Mouse (Mus musculus) MEL (cell line): Measurements from ENCODE around the gene Gm9508. TPM values are rescaled to one million over a fixed set of nuclear protein-coding genes. Genes with fewer than 3 reads are reported as not detected.

Source experiments
- DNase-seq: peaks from one replicate; pipeline ENCODE4 v3.0.0; 2011; ENCODE audit warnings: low read depth, low spot score
- H3K27ac ChIP-seq: 2 replicates; pipeline ENCODE4 v1.5.1; 2012; ENCODE audit warnings: low read depth, mild to moderate bottlenecking, control low read depth, low read length, moderate library complexity; ENCODE audit not compliant: control insufficient read depth
- H3K27me3 ChIP-seq, 2 experiments: fragments of 150-350 bp in 1 of 2; sonication (generic) in 1 of 2; 2 replicates each; pipeline ENCODE4 v1.6.1; 2012; ENCODE audit warnings: low read length in 2 of 2, mild to moderate bottlenecking in 2 of 2, improper control_type of control experiment in 1 of 2, moderate library complexity in 1 of 2; ENCODE audit not compliant: insufficient read depth in 2 of 2, control insufficient read depth in 1 of 2
- H3K36me3 ChIP-seq, 2 experiments: 2 replicates each; pipeline ENCODE4 v1.6.1; 2012 to 2014; ENCODE audit warnings: low read length in 2 of 2, improper control_type of control experiment in 1 of 2, inconsistent platforms in 1 of 2, mild to moderate bottlenecking in 1 of 2; ENCODE audit not compliant: insufficient read depth in 2 of 2, control insufficient read depth in 1 of 2
- H3K4me1 ChIP-seq, 2 experiments: fragments of 150-350 bp in 1 of 2; sonication (generic) in 1 of 2; 2 replicates each; pipeline ENCODE4 v1.6.1; 2012; ENCODE audit warnings: low read length in 2 of 2, improper control_type of control experiment in 1 of 2, mild to moderate bottlenecking in 1 of 2; ENCODE audit not compliant: insufficient read depth in 2 of 2, control insufficient read depth in 1 of 2
- H3K4me3 ChIP-seq, 2 experiments: fragments of 150-350 bp in 1 of 2; sonication (generic) in 1 of 2; 2 replicates each; pipeline ENCODE4 v1.5.1; 2012; ENCODE audit warnings: low read depth in 2 of 2, low read length in 2 of 2, mild to moderate bottlenecking in 2 of 2, moderate library complexity in 2 of 2, control low read depth in 1 of 2, improper control_type of control experiment in 1 of 2; ENCODE audit not compliant: control insufficient read depth in 1 of 2, insufficient read depth in 1 of 2
- H3K79me2 ChIP-seq: 2 replicates; pipeline ENCODE4 v1.6.1; 2012; ENCODE audit warnings: mild to moderate bottlenecking, low read length, moderate library complexity; ENCODE audit not compliant: control insufficient read depth, poor library complexity, insufficient read depth
- H3K9ac ChIP-seq: 2 replicates; pipeline ENCODE4 v1.6.1; 2012; ENCODE audit warnings: low read depth, mild to moderate bottlenecking, control low read depth, low read length, moderate library complexity; ENCODE audit not compliant: control insufficient read depth, poor library complexity, severe bottlenecking
- H3K9me3 ChIP-seq: fragments of 150-350 bp; sonication (generic); replicated peaks from 2 replicates; pipeline ENCODE4 v1.6.1; 2012; ENCODE audit warnings: mild to moderate bottlenecking, low read length, improper control_type of control experiment, moderate library complexity; ENCODE audit not compliant: insufficient read depth
- E2F4 ChIP-seq: IDR thresholded peaks from 2 replicates; pipeline ENCODE4 v1.6.1; 2011; ENCODE audit warnings: low read depth, low read length, improper control_type of control experiment, borderline replicate concordance
- ELF1 ChIP-seq: IDR thresholded peaks from 2 replicates; pipeline ENCODE4 v1.6.1; 2014; ENCODE audit warnings: low read depth, mild to moderate bottlenecking, inconsistent platforms, low read length, improper control_type of control experiment, moderate library complexity
- GABPA ChIP-seq: IDR thresholded peaks from 2 replicates; pipeline ENCODE4 v1.6.1; 2012; ENCODE audit warnings: low read depth, mild to moderate bottlenecking, inconsistent platforms, low read length, improper control_type of control experiment, moderate library complexity
- GATA1 ChIP-seq: IDR thresholded peaks from 2 replicates; pipeline ENCODE4 v1.6.1; 2011; ENCODE audit warnings: low read depth, low read length, improper control_type of control experiment
- HCFC1 ChIP-seq: IDR thresholded peaks from 2 replicates; pipeline ENCODE4 v1.6.1; 2012; ENCODE audit warnings: low read depth, mild to moderate bottlenecking, inconsistent platforms, low read length, improper control_type of control experiment, moderate library complexity
- JUND ChIP-seq: IDR thresholded peaks from 2 replicates; pipeline ENCODE4 v1.6.1; 2011; ENCODE audit warnings: low read depth, mild to moderate bottlenecking, improper control_type of control experiment, low read length
- KAT2A ChIP-seq: conservative IDR thresholded peaks from 2 replicates; pipeline ENCODE4 v1.6.1; 2012; ENCODE audit warnings: low read depth, low read length, improper control_type of control experiment, inconsistent platforms
- MEF2A ChIP-seq: IDR thresholded peaks from 2 replicates; pipeline ENCODE4 v1.6.1; 2014; ENCODE audit warnings: low read depth, mild to moderate bottlenecking, inconsistent platforms, low read length, improper control_type of control experiment; ENCODE audit not compliant: poor library complexity, insufficient replicate concordance, severe bottlenecking; ENCODE audit errors: extremely low read depth
- MXI1 ChIP-seq: IDR thresholded peaks from 2 replicates; pipeline ENCODE4 v1.6.1; 2011; ENCODE audit warnings: mild to moderate bottlenecking, low read depth, low read length, improper control_type of control experiment
- MYB ChIP-seq: IDR thresholded peaks from 2 replicates; pipeline ENCODE4 v1.6.1; 2011; ENCODE audit warnings: mild to moderate bottlenecking, low read depth, low read length, improper control_type of control experiment
- MYC ChIP-seq: IDR thresholded peaks from 2 replicates; pipeline ENCODE4 v1.6.1; 2011; ENCODE audit warnings: low read depth, mild to moderate bottlenecking, low read length, improper control_type of control experiment, moderate library complexity
- NELFE ChIP-seq: IDR thresholded peaks from 2 replicates; pipeline ENCODE4 v1.6.1; 2011; ENCODE audit warnings: low read depth, low read length, improper control_type of control experiment
- NRF1 ChIP-seq: IDR thresholded peaks from 2 replicates; pipeline ENCODE4 v1.6.1; 2014; ENCODE audit warnings: low read depth, mild to moderate bottlenecking, inconsistent platforms, low read length, improper control_type of control experiment, moderate library complexity; ENCODE audit not compliant: poor library complexity, insufficient read depth, severe bottlenecking
- POLR2AphosphoS2 ChIP-seq: IDR thresholded peaks from 2 replicates; pipeline ENCODE4 v1.6.1; 2011; ENCODE audit warnings: low read length, improper control_type of control experiment
- POLR2AphosphoS5 ChIP-seq: IDR thresholded peaks from 2 replicates; pipeline ENCODE4 v1.6.1; 2012; ENCODE audit warnings: low read depth, borderline replicate concordance, mild to moderate bottlenecking, inconsistent platforms, low read length, moderate library complexity, mixed read lengths
- TBP ChIP-seq: IDR thresholded peaks from 2 replicates; pipeline ENCODE4 v1.8.0; 2011; ENCODE audit warnings: low read depth, low read length, improper control_type of control experiment
- TCF12 ChIP-seq: IDR thresholded peaks from 2 replicates; pipeline ENCODE4 v1.6.1; 2014; ENCODE audit warnings: low read depth, mild to moderate bottlenecking, inconsistent platforms, low read length, improper control_type of control experiment, moderate library complexity
- USF2 ChIP-seq, 2 experiments: IDR thresholded peaks; 2 replicates each; pipeline ENCODE4 v1.6.1; 2011 to 2012; ENCODE audit warnings: improper control_type of control experiment in 2 of 2, low read length in 2 of 2, borderline replicate concordance in 1 of 2, inconsistent platforms in 1 of 2, low read depth in 1 of 2, mild to moderate bottlenecking in 1 of 2; ENCODE audit not compliant: insufficient read depth in 1 of 2
- polyA plus RNA-seq, 2 experiments: library from polyadenylated mRNA; stranded (reverse) in 1 of 2; unstranded in 1 of 2; fragments of >175 nt in 1 of 2; fragments of >200 nt in 1 of 2; gene quantifications; 2 replicates each; pipeline versions ENCODE4 v1.2.1 to v1.2.4; 2012; ENCODE audit warnings: low replicate concordance in 2 of 2, low read depth in 1 of 2; ENCODE audit not compliant: insufficient read length in 2 of 2, insufficient read depth in 1 of 2, missing spikeins in 1 of 2
- total RNA-seq: library from RNA; depleted of rRNA; stranded (reverse); fragments of 300-350 nt; gene quantifications from 2 replicates; pipeline ENCODE4 v1.2.3, GENCODE M21; 2012

The Gm9508 gene
- total and polyA plus RNA-seq, 3 experiments = not detected

DNA sequence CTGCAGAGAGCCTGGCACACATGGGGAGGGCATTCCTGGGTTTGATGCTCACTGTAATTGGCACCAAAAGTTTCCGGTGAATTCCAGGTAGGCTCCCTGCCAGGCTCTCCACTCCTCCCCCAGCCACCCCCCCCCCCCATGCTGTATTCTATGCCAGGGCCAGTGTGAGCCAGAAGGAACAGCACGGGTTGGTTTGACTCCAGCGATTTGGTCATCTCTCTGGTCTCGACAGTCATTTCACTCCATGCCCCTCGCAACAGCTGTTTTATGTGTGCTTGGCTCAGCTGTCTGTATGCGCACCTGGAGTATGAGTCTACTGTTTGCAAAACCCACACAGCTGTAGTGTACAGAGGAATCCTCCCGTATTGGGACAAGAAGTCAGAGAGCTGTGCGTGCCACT lies 30.7 kb downstream of the Gm9508 start:
- H3K9me3 ChIP-seq = no peaks in the 10 kb centered on the region
- H3K9ac ChIP-seq = no peak overlapping the region
- H3K4me1 ChIP-seq = peaks cover 0 to 11% of the 10 kb centered on the region in 2 experiments; a peak in 2 of 4 replicates
- no peak for DNase-seq
- H3K27ac ChIP-seq = no peak overlapping the region
- H3K79me2 ChIP-seq = no peaks in the 10 kb centered on the region
- TF ChIP-seq GABPA (no peak), MXI1 (no peak), E2F4 (no peak), KAT2A (no peak), TBP (no peak), JUND (no peak)
- H3K4me3 ChIP-seq = no peak overlapping the region
- H3K36me3 ChIP-seq = peaks cover 0 to 7% of the 10 kb centered on the region in 2 experiments; a peak in 2 of 4 replicates
- no peaks in the 10 kb centered on the region for H3K27me3 ChIP-seq

DNA sequence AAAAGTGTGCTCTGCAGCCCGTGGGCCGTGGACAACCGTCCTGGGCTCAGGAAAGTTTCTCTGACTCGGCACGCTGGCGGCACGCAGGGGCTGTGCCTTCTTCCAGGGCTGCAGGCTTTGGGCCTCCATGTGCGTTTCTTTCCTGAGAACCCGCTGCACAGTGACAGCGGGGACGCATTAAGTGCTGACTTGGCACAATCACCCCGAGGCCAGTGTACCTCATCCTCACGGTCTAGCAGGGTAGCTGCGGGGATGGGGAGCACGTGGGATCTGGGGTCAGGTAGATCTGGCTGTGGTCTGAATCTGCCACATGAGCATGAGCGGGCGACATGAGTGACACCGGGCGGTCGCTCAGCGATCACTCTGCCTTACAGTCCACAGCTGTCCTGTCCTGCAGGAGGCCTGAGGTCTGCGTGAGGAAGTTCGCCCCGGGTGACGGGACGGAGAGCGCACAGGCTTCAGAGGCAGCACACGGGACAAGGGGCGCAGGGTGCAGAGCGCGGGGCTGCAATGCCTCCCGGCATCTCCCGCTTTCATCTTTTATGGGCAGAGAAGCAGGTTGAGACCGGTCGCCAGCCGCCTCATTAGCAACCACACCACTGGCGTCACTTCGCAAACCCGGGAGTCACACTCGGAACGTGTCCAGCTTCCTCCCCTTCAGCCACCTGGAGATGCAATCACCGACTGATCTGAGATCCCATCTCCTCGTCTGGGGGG lies 32.9 kb downstream of the Gm9508 start:
- Histone ChIP-seq H3K36me3 (no peaks in the 10 kb centered on the region), H3K79me2 (no peaks in the 10 kb centered on the region), H3K4me3 (no peak overlapping the region), H3K27me3 (no peaks in the 10 kb centered on the region), H3K9me3 (no peaks in the 10 kb centered on the region), H3K4me1 (no peaks in the 10 kb centered on the region), H3K9ac (no peak overlapping the region), H3K27ac (no peak overlapping the region)
- DNase-seq = no peak
- TF ChIP-seq TCF12 (no peak), MEF2A (no peak), POLR2AphosphoS5 (no peak), MYC (no peak), USF2 (IDR thresholded peaks at IDR 0.05; ENCODE audit: borderline replicate concordance in 1 of 2, insufficient read depth in 1 of 2, low read depth in 1 of 2, low read length in 2 of 2) (no peak), NRF1 (no peak), ELF1 (no peak), GATA1 (no peak), HCFC1 (no peak), MYB (no peak), POLR2AphosphoS2 (no peak), NELFE (no peak)
